Mouse (Mus musculus): ENCODE data around the gene Olfr1475.
"Not testable (repeated sequence)": the region's sequence is repeated elsewhere in the genome, so short reads cannot be mapped to it uniquely, and the experiment has no call there.

Olfr1475 gene

GRCm38 (mm10) chr19:13480096-13480495 is at the start of gene Olfr1475:
Gene Olfr1475 (minus strand): TSS chr19:13480196.
- no peak for DNase-seq

- no peak for DNase-seq
These were observed 47.6 kb upstream of the Olfr1475 start, which contains the start of gene Olfr1480 for GRCm38 (mm10) chr19:13527613-13528012. Gene Olfr1480 (plus strand): TSS chr19:13527913.

DNA sequence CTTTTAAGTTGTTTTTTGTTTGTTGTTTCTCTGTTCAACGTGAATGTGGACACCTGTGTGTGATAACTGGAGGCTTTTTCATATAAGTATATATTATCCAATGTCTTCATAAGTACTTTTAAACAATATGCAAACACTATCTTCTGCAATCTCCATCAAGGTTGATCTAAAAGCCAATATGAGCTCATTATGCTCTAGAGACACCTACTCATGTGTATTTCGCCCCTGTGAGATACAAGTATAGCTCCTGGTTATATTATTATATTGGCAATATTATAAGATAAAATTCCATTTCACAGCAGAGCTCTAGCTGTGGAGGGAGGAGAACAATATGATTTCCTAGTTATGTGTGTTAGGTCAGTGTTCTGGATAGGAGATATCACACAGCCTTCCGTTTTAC is 20.2 kb upstream of the Olfr1475 start, which contains the start of gene Olfr1477:
TSS of gene Olfr1477 (plus strand) at position 301 of the 400 bp plus-strand sequence.
- no peak for DNase-seq

DNA sequence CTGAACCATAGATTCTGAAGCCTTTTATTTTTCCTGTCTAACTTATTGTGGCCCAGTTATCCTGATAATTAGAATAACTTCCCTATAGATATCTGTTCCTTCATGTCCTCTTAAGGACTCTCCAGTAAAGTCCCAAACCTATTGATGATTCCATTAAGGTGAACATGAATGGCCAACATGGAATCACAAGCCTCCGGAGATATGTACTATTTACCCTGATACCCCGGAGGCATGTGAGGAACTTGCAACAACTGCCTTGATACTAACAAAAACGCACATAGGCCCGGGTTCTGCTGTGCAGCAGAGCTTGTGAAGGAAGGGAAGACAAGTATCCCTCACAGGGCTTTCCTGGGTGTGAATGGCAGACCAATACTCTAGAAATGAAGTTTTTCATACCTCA is 10.7 kb downstream of the Olfr1475 start, which contains the start of gene Olfr1474:
TSS of gene Olfr1474 (plus strand) at position 301 of the 400 bp plus-strand sequence.
- DNase-seq, result not testable (repeated sequence)

DNA sequence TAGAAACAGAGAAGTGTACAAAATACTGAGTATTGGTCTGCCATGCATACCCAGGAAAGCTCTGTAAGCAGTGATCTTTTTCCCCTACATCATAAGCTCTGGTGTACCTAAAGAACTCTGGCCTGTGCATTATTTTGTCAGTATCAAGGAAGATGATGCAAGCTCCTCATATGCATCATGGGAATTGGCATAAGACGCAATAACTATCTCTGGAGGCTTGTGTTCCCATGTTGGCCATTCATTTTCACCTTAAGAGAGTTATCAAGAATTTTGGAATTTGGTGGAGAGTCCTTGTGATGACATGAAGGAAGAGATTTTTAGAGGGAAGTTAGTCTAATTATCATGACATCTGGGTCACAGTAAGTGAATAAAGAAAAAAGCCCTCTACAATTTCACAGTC is 24.0 kb downstream of the Olfr1475 start, which contains the start of gene Olfr1472:
TSS of gene Olfr1472 (minus strand) at position 101 of the 400 bp plus-strand sequence.
- DNase-seq, result no peak

DNA sequence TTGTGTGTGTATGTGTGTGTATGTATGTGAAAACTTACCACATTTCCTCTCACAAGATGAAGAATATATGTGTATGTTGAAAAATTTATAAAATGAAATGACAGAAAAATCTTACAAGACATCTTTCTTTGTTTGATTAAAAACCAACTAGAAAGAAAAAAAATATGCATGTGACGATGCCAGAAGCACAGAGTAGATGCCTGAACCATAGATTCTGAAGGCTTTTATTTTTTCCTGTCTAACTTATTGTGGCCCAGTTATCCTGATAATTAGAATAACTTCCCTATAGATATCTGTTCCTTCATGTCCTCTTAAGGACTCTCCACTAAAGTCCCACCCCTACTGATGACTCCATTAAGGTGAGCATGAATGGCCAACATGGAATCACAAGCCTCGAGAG is 36.9 kb downstream of the Olfr1475 start, which contains the start of gene Olfr1471:
TSS of gene Olfr1471 (plus strand) at position 301 of the 400 bp plus-strand sequence.
- DNase-seq, result not testable (repeated sequence)

Measured in cerebellum, adult 11 months (tissue).